ENCODE assay signal across 8 mouse cellular contexts in the genomic region with DNA sequence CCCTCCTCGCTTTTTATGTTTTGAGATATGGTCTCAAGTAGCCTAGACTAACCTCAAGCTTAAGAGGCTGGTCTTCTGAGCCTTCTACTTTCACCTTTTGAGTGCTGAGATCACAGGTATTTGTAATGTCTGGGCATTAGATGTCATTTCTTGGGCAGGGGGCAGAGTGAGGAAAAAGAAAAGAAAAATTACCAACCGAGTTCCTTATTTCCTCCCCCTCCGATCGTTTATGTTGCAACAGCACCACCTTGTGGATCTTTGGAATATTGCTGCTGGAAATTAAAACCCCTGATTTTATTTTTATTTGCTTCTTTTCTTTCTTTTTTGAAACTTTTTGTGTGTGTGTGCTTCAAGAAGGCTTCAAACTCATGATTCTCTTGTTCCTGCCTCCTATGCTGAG. TPM values are rescaled to one million over a fixed set of nuclear protein-coding genes. Genes with fewer than 3 reads are reported as not detected.
DNase-seq lines count a peak whose midpoint lies in the region; ATAC-seq and TF ChIP-seq lines count a peak whose summit lies in the region.

No protein-coding gene starts in this region.

- WGBS in intestine, embryonic 14.5 days: 20% methylated on average over 4 of the region's 4 CpGs
- 29% methylated on average over 4 of the region's 4 CpGs for WGBS in intestine, embryonic 15.5 days
- 25% methylated on average over 4 of the region's 4 CpGs for WGBS in hindbrain, postnatal 0 days

- no peak overlapping the region for H3K9ac ChIP-seq in intestine, embryonic 14.5 days (ENCODE audit: low read length)
- H3K9ac ChIP-seq in intestine, embryonic 15.5 days: no peak overlapping the region
- no peak overlapping the region for H3K9ac ChIP-seq in hindbrain, postnatal 0 days (replicated peaks; ENCODE audit: low read length)

- H3K27ac ChIP-seq in intestine, embryonic 14.5 days (ENCODE audit: low read depth): no peak overlapping the region
- no peak overlapping the region for H3K27ac ChIP-seq in intestine, embryonic 15.5 days
- H3K27ac ChIP-seq in hindbrain, postnatal 0 days: no peak overlapping the region

- H3K36me3 ChIP-seq in intestine, embryonic 14.5 days (ENCODE audit: control insufficient read depth, insufficient read depth, low read length): peaks cover 51% of the 10 kb centered on the region
- peaks cover 12% of the 10 kb centered on the region for H3K36me3 ChIP-seq in intestine, embryonic 15.5 days
- H3K36me3 ChIP-seq in hindbrain, postnatal 0 days (ENCODE audit: insufficient read depth, low read length): peaks cover 8% of the 10 kb centered on the region; the same call in 1 of the 2 replicates

- H3K4me2 ChIP-seq in intestine, embryonic 14.5 days (ENCODE audit: low read length): no peak overlapping the region
- H3K4me2 ChIP-seq in intestine, embryonic 15.5 days (replicated peaks): no peak overlapping the region
- no peak overlapping the region for H3K4me2 ChIP-seq in hindbrain, postnatal 0 days (ENCODE audit: low read depth, low read length)

- no peak overlapping the region for H3K4me3 ChIP-seq in intestine, embryonic 14.5 days (ENCODE audit: low read depth, low read length)
- H3K4me3 ChIP-seq in intestine, embryonic 15.5 days (replicated peaks): no peak overlapping the region
- H3K4me3 ChIP-seq in hindbrain, postnatal 0 days (ENCODE audit: low read length): no peak overlapping the region

- ATAC-seq in intestine, embryonic 14.5 days (replicated peaks; ENCODE audit: low FRiP score, low TSS enrichment, low read depth): no peak
- no peak for ATAC-seq in intestine, embryonic 15.5 days
- ATAC-seq in activated CD4-positive, CD25-positive, alpha-beta regulatory T cell, adult 4 months: peak; percentile 56
- ATAC-seq in hindbrain, postnatal 0 days: no peak
- ATAC-seq in megakaryocyte-erythroid progenitor cell, adult 5-6 weeks (replicated peaks; ENCODE audit: low FRiP score, low TSS enrichment, poor library complexity, severe bottlenecking): 0 out of 2 replicates have a peak, but pooled peaks have one; percentile 43

- peak; percentile 70 for DNase-seq in intestine, embryonic 14.5 days (ENCODE audit: low spot score)
- DNase-seq in CD8-positive naive resting alpha-beta T cell, adult 2 months (ENCODE audit: low read depth in 2 of 2, low spot score in 2 of 2): peak; percentile 45 to 55
- DNase-seq in hindbrain, postnatal 0 days (ENCODE audit: low spot score): peak; percentile 67
- DNase-seq in left cerebral cortex, adult 9 months (ENCODE audit: low spot score in 2 of 2): no peak
- DNase-seq in yolk sac, embryonic 10.5 days (ENCODE audit: low spot score): no peak

- H3K4me1 ChIP-seq in intestine, embryonic 14.5 days (replicated peaks; ENCODE audit: control insufficient read depth, insufficient read depth, low read length): no peaks in the 10 kb centered on the region
- no peaks in the 10 kb centered on the region for H3K4me1 ChIP-seq in intestine, embryonic 15.5 days (replicated peaks)
- H3K4me1 ChIP-seq in hindbrain, postnatal 0 days (ENCODE audit: insufficient read depth, low read length): no peaks in the 10 kb centered on the region

- no peaks in the 10 kb centered on the region for H3K9me3 ChIP-seq in intestine, embryonic 14.5 days (ENCODE audit: control insufficient read depth, low read length)
- H3K9me3 ChIP-seq in intestine, embryonic 15.5 days: no peaks in the 10 kb centered on the region
- H3K9me3 ChIP-seq in hindbrain, postnatal 0 days (ENCODE audit: low read length): no peaks in the 10 kb centered on the region

- TF ChIP-seq CTCF in hindbrain, postnatal 0 days (IDR thresholded peaks at IDR 0.05; ENCODE audit: low read depth): peak; percentile 79

- H3K27me3 ChIP-seq in intestine, embryonic 14.5 days (replicated peaks; ENCODE audit: control insufficient read depth, insufficient read depth, low read length): no peaks in the 10 kb centered on the region
- H3K27me3 ChIP-seq in intestine, embryonic 15.5 days (replicated peaks): no peaks in the 10 kb centered on the region
- no peaks in the 10 kb centered on the region for H3K27me3 ChIP-seq in hindbrain, postnatal 0 days (ENCODE audit: insufficient read depth, low read length)

RNA-seq across cellular contexts. Expression of gene Ppa1, which starts 9.6 kb away (rescaled TPM):
- 226 and 229 TPM in 2 replicates for polyA plus RNA-seq in intestine, embryonic 14.5 days (2014; fragmentation: Nextera tagmentation; extraction: Ambion mirVana)
- polyA plus RNA-seq in intestine, embryonic 15.5 days (2015; fragmentation: Nextera tagmentation; extraction: Ambion mirVana): 232 and 235 TPM in 2 replicates
- polyA plus RNA-seq in activated CD4-positive, CD25-positive, alpha-beta regulatory T cell, adult 4 months (2017; shearing (Covaris generic)): 10 to 100 TPM; 69.2 to 88.9 TPM
- 66.9 and 80.6 TPM in 2 replicates for total RNA-seq in hindbrain, postnatal 0 days (2014; rRNA removed)
- 185 and 186 TPM in 2 replicates for polyA plus RNA-seq in hindbrain, postnatal 0 days (2015; fragmentation: Nextera tagmentation; extraction: Ambion mirVana)
- 96.7 and 97.1 TPM in 2 replicates for total RNA-seq in megakaryocyte-erythroid progenitor cell, adult 5-6 weeks (2014; fragmentation: Nextera tagmentation)
- total RNA-seq in megakaryocyte-erythroid progenitor cell, adult 5-6 weeks (2017): 183 and 211 TPM in 2 replicates

RNA-seq across cellular contexts. Expression of gene Sar1a, which starts 22.1 kb away (rescaled TPM):
- polyA plus RNA-seq in intestine, embryonic 14.5 days (2014; fragmentation: Nextera tagmentation; extraction: Ambion mirVana): 209 and 237 TPM in 2 replicates
- polyA plus RNA-seq in intestine, embryonic 15.5 days (2015; fragmentation: Nextera tagmentation; extraction: Ambion mirVana): 184 and 192 TPM in 2 replicates
- 100 to 1,000 TPM; 101 to 110 TPM for polyA plus RNA-seq in activated CD4-positive, CD25-positive, alpha-beta regulatory T cell, adult 4 months (2017; shearing (Covaris generic))
- total RNA-seq in hindbrain, postnatal 0 days (2014; rRNA removed): 125 and 133 TPM in 2 replicates
- polyA plus RNA-seq in hindbrain, postnatal 0 days (2015; fragmentation: Nextera tagmentation; extraction: Ambion mirVana): 188 and 189 TPM in 2 replicates
- 85.6 and 97.9 TPM in 2 replicates for total RNA-seq in megakaryocyte-erythroid progenitor cell, adult 5-6 weeks (2014; fragmentation: Nextera tagmentation)
- 108 and 119 TPM in 2 replicates for total RNA-seq in megakaryocyte-erythroid progenitor cell, adult 5-6 weeks (2017)

RNA-seq across cellular contexts. Expression of gene Tysnd1, which starts 37.3 kb away (rescaled TPM):
- 32.8 and 40.6 TPM in 2 replicates for polyA plus RNA-seq in intestine, embryonic 14.5 days (2014; fragmentation: Nextera tagmentation; extraction: Ambion mirVana)
- 35.4 and 38.0 TPM in 2 replicates for polyA plus RNA-seq in intestine, embryonic 15.5 days (2015; fragmentation: Nextera tagmentation; extraction: Ambion mirVana)
- 1 to 10 TPM; 2.9 to 3.7 TPM for polyA plus RNA-seq in activated CD4-positive, CD25-positive, alpha-beta regulatory T cell, adult 4 months (2017; shearing (Covaris generic))
- 70.5 and 84.8 TPM in 2 replicates for total RNA-seq in hindbrain, postnatal 0 days (2014; rRNA removed)
- polyA plus RNA-seq in hindbrain, postnatal 0 days (2015; fragmentation: Nextera tagmentation; extraction: Ambion mirVana): 31.8 and 32.2 TPM in 2 replicates
- total RNA-seq in megakaryocyte-erythroid progenitor cell, adult 5-6 weeks (2014; fragmentation: Nextera tagmentation): 22.8 and 31.8 TPM in 2 replicates
- 12.9 and 25.7 TPM in 2 replicates for total RNA-seq in megakaryocyte-erythroid progenitor cell, adult 5-6 weeks (2017)

RNA-seq across cellular contexts. Expression of gene Aifm2, which starts 57.1 kb away (rescaled TPM):
- polyA plus RNA-seq in intestine, embryonic 14.5 days (2014; fragmentation: Nextera tagmentation; extraction: Ambion mirVana): 19.1 and 19.6 TPM in 2 replicates
- 17.3 and 19.2 TPM in 2 replicates for polyA plus RNA-seq in intestine, embryonic 15.5 days (2015; fragmentation: Nextera tagmentation; extraction: Ambion mirVana)
- 1 to 10 TPM; 1.9 to 3.1 TPM for polyA plus RNA-seq in activated CD4-positive, CD25-positive, alpha-beta regulatory T cell, adult 4 months (2017; shearing (Covaris generic))
- total RNA-seq in hindbrain, postnatal 0 days (2014; rRNA removed): 21.0 and 28.4 TPM in 2 replicates
- polyA plus RNA-seq in hindbrain, postnatal 0 days (2015; fragmentation: Nextera tagmentation; extraction: Ambion mirVana): 14.5 and 14.6 TPM in 2 replicates
- total RNA-seq in megakaryocyte-erythroid progenitor cell, adult 5-6 weeks (2014; fragmentation: Nextera tagmentation): 2.3 and 2.4 TPM in 2 replicates
- 3.3 and 6.8 TPM in 2 replicates for total RNA-seq in megakaryocyte-erythroid progenitor cell, adult 5-6 weeks (2017)

Comparison
In these comparisons a context has a peak if more than half of its experiments do, and no peak if none do; other contexts are left out.
1. ATAC-seq: peak in activated CD4-positive, CD25-positive, alpha-beta regulatory T cell, adult 4 months (single experiment) and megakaryocyte-erythroid progenitor cell, adult 5-6 weeks (single experiment); none in intestine, embryonic 14.5 days (single experiment), intestine, embryonic 15.5 days (single experiment) and hindbrain, postnatal 0 days (single experiment).
2. DNase-seq: peak in intestine, embryonic 14.5 days (single experiment), CD8-positive naive resting alpha-beta T cell, adult 2 months (2 of 2) and hindbrain, postnatal 0 days (single experiment); none in left cerebral cortex, adult 9 months (0 of 2) and yolk sac, embryonic 10.5 days (single experiment).